Mouse (Mus musculus) liver, postnatal 0 days (tissue): ENCODE measurements around the gene Cnot10.

Source experiments
- CTCF ChIP-seq: sonication (generic); IDR thresholded peaks from 2 replicates; pipeline ENCODE4 v1.5.1; 2016; ENCODE audit warnings: antibody characterized with exemption, low read depth
- EP300 ChIP-seq: IDR thresholded peaks from 2 replicates; pipeline ENCODE4 v1.6.1; 2016; ENCODE audit warnings: antibody characterized with exemption, low read depth, mild to moderate bottlenecking

- TF ChIP-seq CTCF: no peak
- TF ChIP-seq EP300: no peak
Observed at GRCm38 (mm10) chr9:114584183-114585016, 55.6 kb downstream of the Cnot10 start.
